Mouse (Mus musculus) E14TG2a.4 (cell line): Measurements from ENCODE around the gene Kctd7.

Experiments used
- H3K27me3 ChIP-seq: 2 replicates; pipeline ENCODE4 v1.6.1; 2014; ENCODE audit warnings: low read length, control low read depth; ENCODE audit not compliant: insufficient read depth
- H3K36me3 ChIP-seq: 2 replicates; pipeline ENCODE4 v1.6.1; 2014; ENCODE audit warnings: low read length, control low read depth; ENCODE audit not compliant: insufficient read depth
- H3K4me1 ChIP-seq: replicated peaks from 2 replicates; pipeline ENCODE4 v1.6.1; 2014; ENCODE audit warnings: low read depth, low read length, control low read depth
- H3K4me3 ChIP-seq: replicated peaks from 2 replicates; pipeline ENCODE4 v1.5.1; 2014; ENCODE audit warnings: mild to moderate bottlenecking, low read length
- H3K9me3 ChIP-seq: 2 replicates; pipeline ENCODE4 v1.6.1; 2014; ENCODE audit warnings: low read length, control low read depth
- CTCF ChIP-seq: conservative IDR thresholded peaks from 2 replicates; pipeline ENCODE4 v1.5.1; 2014; ENCODE audit warnings: low read length
- NANOG ChIP-seq: IDR thresholded peaks from 2 replicates; pipeline ENCODE4 v1.6.1; 2014; ENCODE audit warnings: borderline replicate concordance, low read length, mixed read lengths
- POU5F1 ChIP-seq: IDR thresholded peaks from 2 replicates; pipeline ENCODE4 v1.6.1; 2014; ENCODE audit warnings: low read length, borderline replicate concordance

Kctd7 gene

GRCm38 (mm10) chr5:130144334-130145312 lies at the start of gene Kctd7:
Gene Kctd7, plus strand, starts transcription at chr5:130144861.
- Histone ChIP-seq H3K4me3 (peak within 1 kb of the TSS; percentile 89), H3K36me3 (0 out of 2 replicates have a peak, but pooled peaks cover 2% of the 10 kb centered on the region), H3K9me3 (no peaks in the 10 kb centered on the region), H3K27me3 (peaks cover 49% of the 10 kb centered on the region), H3K4me1 (peaks cover 22% of the 10 kb centered on the region)
- TF ChIP-seq NANOG (no peak), CTCF (no peak), POU5F1 (no peak)

- TF ChIP-seq POU5F1 (no peak), NANOG (no peak)
- Histone ChIP-seq H3K4me3 (no peak overlapping the region), H3K4me1 (peaks cover 21% of the 10 kb centered on the region), H3K36me3 (peaks cover 40% of the 10 kb centered on the region), H3K27me3 (no peaks in the 10 kb centered on the region), H3K9me3 (no peaks in the 10 kb centered on the region)
Observed at GRCm38 (mm10) chr5:130096754-130097153, 47.9 kb upstream of the Kctd7 start.

- Histone ChIP-seq H3K9me3 (no peaks in the 10 kb centered on the region), H3K4me3 (no peak overlapping the region), H3K4me1 (peaks cover 20% of the 10 kb centered on the region), H3K36me3 (peaks cover 41% of the 10 kb centered on the region), H3K27me3 (no peaks in the 10 kb centered on the region)
- TF ChIP-seq POU5F1, result no peak
- no peak for TF ChIP-seq CTCF
- no peak for TF ChIP-seq NANOG
Observed at GRCm38 (mm10) chr5:130097837-130098236, 46.8 kb upstream of the Kctd7 start.

GRCm38 (mm10) chr5:130101724-130102123 lies 42.9 kb upstream of the Kctd7 start:
- no peak for TF ChIP-seq POU5F1
- TF ChIP-seq CTCF, result no peak
- no peak for TF ChIP-seq NANOG
- H3K9me3 ChIP-seq, result no peaks in the 10 kb centered on the region
- peaks cover 66% of the 10 kb centered on the region for H3K36me3 ChIP-seq
- H3K27me3 ChIP-seq, result no peaks in the 10 kb centered on the region
- peak overlapping the region; percentile 37 for H3K4me3 ChIP-seq
- peaks cover 11% of the 10 kb centered on the region for H3K4me1 ChIP-seq

- H3K36me3 ChIP-seq, result peaks cover 79% of the 10 kb centered on the region
- peaks cover 17% of the 10 kb centered on the region for H3K4me1 ChIP-seq
- H3K4me3 ChIP-seq, result no peak overlapping the region
- TF ChIP-seq POU5F1, result no peak
- TF ChIP-seq CTCF, result no peak
- H3K27me3 ChIP-seq, result no peaks in the 10 kb centered on the region
- no peaks in the 10 kb centered on the region for H3K9me3 ChIP-seq
Observed at GRCm38 (mm10) chr5:130109348-130109747, 35.3 kb upstream of the Kctd7 start.

- H3K36me3 ChIP-seq, result peaks cover 80% of the 10 kb centered on the region
- H3K4me1 ChIP-seq, result peaks cover 17% of the 10 kb centered on the region
Observed at GRCm38 (mm10) chr5:130110632-130111464, 33.8 kb upstream of the Kctd7 start.

GRCm38 (mm10) chr5:130112653-130113052 lies 32.0 kb upstream of the Kctd7 start:
- H3K9me3 ChIP-seq, result no peaks in the 10 kb centered on the region
- H3K4me1 ChIP-seq, result peaks cover 17% of the 10 kb centered on the region
- H3K27me3 ChIP-seq, result no peaks in the 10 kb centered on the region
- TF ChIP-seq POU5F1 (no peak), NANOG (no peak), CTCF (no peak)
- no peak overlapping the region for H3K4me3 ChIP-seq
- peaks cover 88% of the 10 kb centered on the region for H3K36me3 ChIP-seq

More at GRCm38 (mm10) chr5:130110632-130111464, 33.8 kb upstream of the Kctd7 start:
- Histone ChIP-seq H3K27me3 (no peaks in the 10 kb centered on the region), H3K4me3 (no peak overlapping the region), H3K9me3 (no peaks in the 10 kb centered on the region)
- TF ChIP-seq NANOG, result no peak
- TF ChIP-seq CTCF, result no peak
- no peak for TF ChIP-seq POU5F1

GRCm38 (mm10) chr5:130116116-130116515 lies 28.5 kb upstream of the Kctd7 start:
- Histone ChIP-seq H3K4me1 (peaks cover 32% of the 10 kb centered on the region), H3K4me3 (no peak overlapping the region), H3K27me3 (no peaks in the 10 kb centered on the region), H3K9me3 (no peaks in the 10 kb centered on the region), H3K36me3 (peaks cover 63% of the 10 kb centered on the region)
- TF ChIP-seq CTCF (no peak), POU5F1 (no peak)

- no peak for TF ChIP-seq CTCF
- TF ChIP-seq NANOG, result no peak
- no peak for TF ChIP-seq POU5F1
Observed at GRCm38 (mm10) chr5:130116857-130117256, 27.8 kb upstream of the Kctd7 start.

More at GRCm38 (mm10) chr5:130116857-130117256, 27.8 kb upstream of the Kctd7 start:
- Histone ChIP-seq H3K27me3 (no peaks in the 10 kb centered on the region), H3K4me3 (no peak overlapping the region), H3K4me1 (peaks cover 31% of the 10 kb centered on the region), H3K36me3 (peaks cover 63% of the 10 kb centered on the region), H3K9me3 (no peaks in the 10 kb centered on the region)
